Mouse (Mus musculus): ENCODE results near the gene Usp3. TPM values are rescaled to one million over a fixed set of nuclear protein-coding genes. Genes with fewer than 3 reads are reported as not detected.

Usp3 gene
- polyA plus RNA-seq, 1 experiment from 2014 or later: 103 TPM

GRCm38 (mm10) chr9:66583244-66583643 lies 9.7 kb downstream of the Usp3 start:
- H3K9me3 ChIP-seq: no peaks in the 10 kb centered on the region
- 89% methylated on average over 1 of the region's 1 CpGs for WGBS
- no peak overlapping the region for H3K4me3 ChIP-seq
- peaks cover 19% of the 10 kb centered on the region for H3K4me1 ChIP-seq
- H3K36me3 ChIP-seq (replicated peaks): peaks cover 9% of the 10 kb centered on the region
- H3K27ac ChIP-seq (replicated peaks): no peak overlapping the region
- DNase-seq (ENCODE audit: low spot score): no peak
- no peaks in the 10 kb centered on the region for H3K27me3 ChIP-seq (replicated peaks; ENCODE audit: low read depth, poor library complexity, severe bottlenecking)

GRCm38 (mm10) chr9:66581694-66582093 lies 11.2 kb downstream of the Usp3 start:
- H3K27ac ChIP-seq (replicated peaks): no peak overlapping the region
- no peak overlapping the region for H3K4me3 ChIP-seq
- no peaks in the 10 kb centered on the region for H3K9me3 ChIP-seq
- H3K4me1 ChIP-seq: peaks cover 4% of the 10 kb centered on the region
- DNase-seq (ENCODE audit: low spot score): no peak
- peaks cover 9% of the 10 kb centered on the region for H3K36me3 ChIP-seq (replicated peaks)
- H3K27me3 ChIP-seq (replicated peaks; ENCODE audit: low read depth, poor library complexity, severe bottlenecking): no peaks in the 10 kb centered on the region
- 89% methylated on average over 3 of the region's 3 CpGs for WGBS

GRCm38 (mm10) chr9:66580722-66581121 lies 12.2 kb downstream of the Usp3 start:
- no peak for DNase-seq (ENCODE audit: low spot score)
- Histone ChIP-seq H3K27ac (replicated peaks) (no peak overlapping the region), H3K27me3 (replicated peaks; ENCODE audit: low read depth, poor library complexity, severe bottlenecking) (no peaks in the 10 kb centered on the region), H3K4me3 (no peak overlapping the region), H3K9me3 (no peaks in the 10 kb centered on the region), H3K4me1 (no peaks in the 10 kb centered on the region), H3K36me3 (replicated peaks) (peaks cover 9% of the 10 kb centered on the region)
- WGBS: 92% methylated on average over 1 of the region's 1 CpGs

GRCm38 (mm10) chr9:66575878-66576238 lies 17.1 kb downstream of the Usp3 start:
- H3K27ac ChIP-seq (replicated peaks): no peak overlapping the region
- no peaks in the 10 kb centered on the region for H3K27me3 ChIP-seq (replicated peaks; ENCODE audit: low read depth, poor library complexity, severe bottlenecking)
- DNase-seq (ENCODE audit: low spot score): no peak
- H3K36me3 ChIP-seq (replicated peaks): peaks cover 9% of the 10 kb centered on the region
- 0 out of 2 replicates have a peak, but pooled peaks cover 5% of the 10 kb centered on the region for H3K4me1 ChIP-seq
- H3K9me3 ChIP-seq: no peaks in the 10 kb centered on the region
- H3K4me3 ChIP-seq: no peak overlapping the region
- 92% methylated on average over 1 of the region's 1 CpGs for WGBS

GRCm38 (mm10) chr9:66575041-66575877 lies 17.7 kb downstream of the Usp3 start:
- peaks cover 8% of the 10 kb centered on the region for H3K36me3 ChIP-seq (replicated peaks)
- no peak for DNase-seq (ENCODE audit: low spot score)
- H3K4me3 ChIP-seq: no peak overlapping the region
- 87% methylated on average over 1 of the region's 1 CpGs for WGBS
- no peaks in the 10 kb centered on the region for H3K9me3 ChIP-seq
- H3K27ac ChIP-seq (replicated peaks): no peak overlapping the region
- no peaks in the 10 kb centered on the region for H3K27me3 ChIP-seq (replicated peaks; ENCODE audit: low read depth, poor library complexity, severe bottlenecking)
- 0 out of 2 replicates have a peak, but pooled peaks cover 5% of the 10 kb centered on the region for H3K4me1 ChIP-seq

DNA sequence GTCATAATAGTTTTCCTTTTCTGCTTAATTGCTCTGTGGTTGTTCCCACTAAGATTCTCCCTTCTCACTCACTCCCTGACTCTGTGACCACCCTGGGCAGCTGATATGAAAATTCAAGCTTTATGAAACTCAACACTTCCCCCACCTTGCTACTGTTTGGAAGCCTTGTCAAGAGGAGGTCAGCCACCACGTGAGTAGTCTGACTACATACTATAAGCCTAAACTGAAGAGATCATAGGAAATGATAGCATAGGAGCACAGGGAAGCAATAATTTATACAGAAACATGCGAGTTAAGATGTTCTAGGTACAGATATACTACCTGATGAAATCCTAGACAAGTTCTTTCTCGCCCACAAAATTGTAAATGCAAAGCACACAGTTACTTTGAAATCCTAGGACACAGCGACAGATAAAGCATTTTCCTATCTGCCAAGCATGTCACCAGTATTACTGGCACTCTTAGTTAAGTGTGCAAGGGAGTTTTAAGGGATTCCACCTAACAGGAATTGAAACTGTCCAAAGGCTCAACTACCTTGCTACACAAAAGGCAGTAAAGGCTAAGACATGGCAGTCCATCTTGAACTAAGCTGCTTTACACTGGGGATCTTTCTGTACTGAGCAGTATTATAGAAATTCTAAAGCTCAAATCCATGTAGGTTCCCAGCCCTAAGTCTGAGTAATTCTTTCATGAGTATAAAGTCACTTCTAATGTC lies 20.8 kb downstream of the Usp3 start:
- H3K36me3 ChIP-seq (replicated peaks): no peaks in the 10 kb centered on the region; the same call in 1 of the 2 replicates
- no peak overlapping the region for H3K27ac ChIP-seq (replicated peaks)
- no peak overlapping the region for H3K4me3 ChIP-seq
- 85% methylated on average over 4 of the region's 4 CpGs for WGBS
- H3K27me3 ChIP-seq (replicated peaks; ENCODE audit: low read depth, poor library complexity, severe bottlenecking): no peaks in the 10 kb centered on the region
- H3K9me3 ChIP-seq: no peaks in the 10 kb centered on the region
- no peak for DNase-seq (ENCODE audit: low spot score)
- peaks cover 10% of the 10 kb centered on the region; the same call in 1 of the 2 replicates for H3K4me1 ChIP-seq

DNA sequence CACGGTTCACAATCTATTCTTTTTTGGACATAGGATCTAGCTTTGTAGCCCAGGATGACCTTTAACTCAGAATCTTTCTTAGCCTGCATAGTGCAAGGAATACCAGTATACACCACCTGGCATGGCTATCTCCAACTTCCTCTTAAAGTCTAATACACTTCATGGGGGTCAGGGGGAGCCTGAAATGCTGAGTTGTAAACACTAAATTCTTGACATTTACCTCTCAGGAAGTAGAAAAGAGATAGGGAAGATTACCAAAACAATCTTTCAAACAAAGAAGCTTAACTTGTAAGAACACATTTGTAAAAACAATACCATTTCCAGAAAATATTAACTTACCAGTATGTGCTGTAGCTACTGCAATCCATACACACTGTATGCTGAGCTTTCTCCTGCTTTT lies 30.7 kb downstream of the Usp3 start:
- no peaks in the 10 kb centered on the region for H3K9me3 ChIP-seq
- no peak overlapping the region for H3K27ac ChIP-seq (replicated peaks)
- H3K4me1 ChIP-seq: no peaks in the 10 kb centered on the region
- 88% methylated on average over 1 of the region's 1 CpGs for WGBS
- peaks cover 15% of the 10 kb centered on the region for H3K36me3 ChIP-seq (replicated peaks)
- H3K27me3 ChIP-seq (replicated peaks; ENCODE audit: low read depth, poor library complexity, severe bottlenecking): no peaks in the 10 kb centered on the region
- no peak overlapping the region for H3K4me3 ChIP-seq
- no peak for DNase-seq (ENCODE audit: low spot score)

DNA sequence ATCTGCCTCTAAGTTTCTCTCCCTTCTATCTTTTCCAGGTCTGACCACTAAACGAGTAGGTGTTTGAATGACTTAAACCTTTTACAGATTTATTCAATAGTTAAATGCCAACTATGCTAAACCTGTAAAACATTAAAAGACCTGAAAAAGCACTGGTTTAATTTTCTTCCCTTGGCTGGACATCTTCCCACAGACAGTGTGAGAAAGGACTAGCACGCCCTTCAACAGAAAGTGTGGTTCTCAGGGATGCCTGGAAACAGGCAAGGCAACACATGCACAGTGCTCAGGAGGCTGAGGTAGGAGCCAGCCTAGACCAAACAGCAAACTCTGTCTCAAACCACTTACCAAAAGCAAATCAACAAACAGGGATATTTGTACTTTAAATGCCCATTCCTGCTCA lies 31.4 kb downstream of the Usp3 start:
- Histone ChIP-seq H3K27me3 (replicated peaks; ENCODE audit: low read depth, poor library complexity, severe bottlenecking) (no peaks in the 10 kb centered on the region), H3K4me3 (no peak overlapping the region), H3K4me1 (no peaks in the 10 kb centered on the region), H3K27ac (replicated peaks) (no peak overlapping the region), H3K9me3 (no peaks in the 10 kb centered on the region), H3K36me3 (replicated peaks) (peaks cover 15% of the 10 kb centered on the region)
- WGBS: 90% methylated on average over 2 of the region's 2 CpGs
- no peak for DNase-seq (ENCODE audit: low spot score)

GRCm38 (mm10) chr9:66560728-66561127 lies 32.2 kb downstream of the Usp3 start:
- WGBS: 88% methylated on average over 1 of the region's 1 CpGs
- no peak for DNase-seq (ENCODE audit: low spot score)
- peaks cover 18% of the 10 kb centered on the region for H3K36me3 ChIP-seq (replicated peaks)
- no peaks in the 10 kb centered on the region for H3K9me3 ChIP-seq
- H3K27ac ChIP-seq (replicated peaks): no peak overlapping the region
- no peaks in the 10 kb centered on the region for H3K27me3 ChIP-seq (replicated peaks; ENCODE audit: low read depth, poor library complexity, severe bottlenecking)
- H3K4me3 ChIP-seq: no peak overlapping the region
- H3K4me1 ChIP-seq: no peaks in the 10 kb centered on the region

- H3K27me3 ChIP-seq (replicated peaks; ENCODE audit: low read depth, poor library complexity, severe bottlenecking): no peaks in the 10 kb centered on the region
- no peaks in the 10 kb centered on the region for H3K9me3 ChIP-seq
- H3K4me1 ChIP-seq: no peaks in the 10 kb centered on the region
- no peak for DNase-seq (ENCODE audit: low spot score)
- no peak overlapping the region for H3K27ac ChIP-seq (replicated peaks)
- peaks cover 22% of the 10 kb centered on the region for H3K36me3 ChIP-seq (replicated peaks)
- WGBS: 71% methylated on average over 2 of the region's 2 CpGs
- no peak overlapping the region for H3K4me3 ChIP-seq
Measured at GRCm38 (mm10) chr9:66560295-66560694, 32.6 kb downstream of the Usp3 start.

DNA sequence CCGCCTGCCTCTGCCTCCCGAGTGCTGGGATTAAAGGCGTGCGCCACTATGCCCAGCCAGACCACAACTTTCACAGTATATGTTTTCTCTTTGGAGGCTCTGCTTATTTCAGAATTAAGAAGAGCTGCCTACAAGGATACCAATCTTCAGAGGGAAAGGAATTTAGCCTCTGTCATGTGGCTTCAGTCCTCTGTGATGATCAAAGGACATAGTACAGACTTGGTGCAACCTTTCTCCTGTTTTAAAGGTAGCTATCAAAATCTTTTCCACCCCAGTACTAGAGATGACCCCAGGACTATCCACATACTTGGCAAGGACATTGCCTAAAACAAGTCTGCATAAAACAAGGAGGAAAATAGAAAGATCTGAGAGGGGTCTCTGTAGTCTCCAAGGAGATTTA lies 34.0 kb downstream of the Usp3 start:
- no peaks in the 10 kb centered on the region for H3K4me1 ChIP-seq
- no peak overlapping the region for H3K4me3 ChIP-seq
- WGBS: 90% methylated on average over 4 of the region's 4 CpGs
- peaks cover 35% of the 10 kb centered on the region for H3K36me3 ChIP-seq (replicated peaks)
- no peak overlapping the region for H3K27ac ChIP-seq (replicated peaks)
- DNase-seq (ENCODE audit: low spot score): no peak
- no peaks in the 10 kb centered on the region for H3K27me3 ChIP-seq (replicated peaks; ENCODE audit: low read depth, poor library complexity, severe bottlenecking)
- no peaks in the 10 kb centered on the region for H3K9me3 ChIP-seq

GRCm38 (mm10) chr9:66542785-66543184 lies 50.2 kb downstream of the Usp3 start:
- Histone ChIP-seq H3K4me1 (no peaks in the 10 kb centered on the region), H3K4me3 (no peak overlapping the region), H3K27ac (replicated peaks) (no peak overlapping the region), H3K36me3 (replicated peaks) (peaks cover 99% of the 10 kb centered on the region), H3K27me3 (replicated peaks; ENCODE audit: low read depth, poor library complexity, severe bottlenecking) (no peaks in the 10 kb centered on the region), H3K9me3 (no peaks in the 10 kb centered on the region)
- DNase-seq (ENCODE audit: low spot score): no peak
- WGBS: 87% methylated on average over 4 of the region's 4 CpGs

- no peak for DNase-seq (ENCODE audit: low spot score)
- no peak overlapping the region for H3K4me3 ChIP-seq
- H3K4me1 ChIP-seq: no peaks in the 10 kb centered on the region
- H3K9me3 ChIP-seq: no peaks in the 10 kb centered on the region
- H3K36me3 ChIP-seq (replicated peaks): peaks cover 100% of the 10 kb centered on the region
- H3K27me3 ChIP-seq (replicated peaks; ENCODE audit: low read depth, poor library complexity, severe bottlenecking): no peaks in the 10 kb centered on the region
- WGBS: 94% methylated on average over 3 of the region's 3 CpGs
- no peak overlapping the region for H3K27ac ChIP-seq (replicated peaks)
Measured at GRCm38 (mm10) chr9:66521595-66521994, 71.3 kb downstream of the Usp3 start.

Measured in embryonic facial prominence, embryonic 10.5 days (tissue).